Mouse (Mus musculus) intestine, postnatal 0 days (tissue): ENCODE results near the gene Meis1. TPM values are rescaled to one million over a fixed set of nuclear protein-coding genes. Genes with fewer than 3 reads are reported as not detected.

Experiments
- ATAC-seq: fragments of 200-750 bp; cut with Nextera tagmentation; 2 replicates; pipeline ENCODE4 v1.8.0; 2017; ENCODE audit warnings: mild to moderate bottlenecking, moderate TSS enrichment, moderate library complexity
- H3K27ac ChIP-seq: fragments of 300-500 bp; sonication (generic); 2 replicates; pipeline ENCODE4 v1.5.1; 2014; ENCODE audit warnings: mild to moderate bottlenecking, low read depth, low read length, moderate library complexity
- H3K27me3 ChIP-seq: fragments of 300-500 bp; sonication (generic); replicated peaks from 2 replicates; pipeline ENCODE4 v1.6.1; 2014; ENCODE audit warnings: low read length, mixed read lengths; ENCODE audit not compliant: control insufficient read depth, insufficient read depth
- H3K36me3 ChIP-seq: fragments of 300-500 bp; sonication (generic); 2 replicates; pipeline ENCODE4 v1.6.1; 2014; ENCODE audit warnings: mild to moderate bottlenecking, moderate library complexity; ENCODE audit not compliant: control insufficient read depth, insufficient read depth
- H3K4me1 ChIP-seq: fragments of 300-500 bp; sonication (generic); replicated peaks from 2 replicates; pipeline ENCODE4 v1.6.1; 2014; ENCODE audit warnings: antibody characterized with exemption, low read length, mixed read lengths; ENCODE audit not compliant: control insufficient read depth, insufficient read depth
- H3K4me2 ChIP-seq: fragments of 300-500 bp; sonication (generic); replicated peaks from 2 replicates; pipeline ENCODE4 v1.6.1; 2014; ENCODE audit warnings: low read depth, mild to moderate bottlenecking, moderate library complexity
- H3K4me3 ChIP-seq: fragments of 300-500 bp; sonication (generic); 2 replicates; pipeline ENCODE4 v1.5.1; 2014; ENCODE audit warnings: low read depth, low read length
- H3K9ac ChIP-seq: fragments of 300-500 bp; sonication (generic); 2 replicates; pipeline ENCODE4 v1.6.1; 2014; ENCODE audit warnings: mild to moderate bottlenecking, low read depth, low read length
- H3K9me3 ChIP-seq: fragments of 300-500 bp; sonication (generic); 2 replicates; pipeline ENCODE4 v1.6.1; 2016; ENCODE audit warnings: mixed run types; ENCODE audit not compliant: control insufficient read depth
- CTCF ChIP-seq: sonication (generic); IDR thresholded peaks from 2 replicates; pipeline ENCODE4 v1.5.1; 2016; ENCODE audit warnings: low read depth, mild to moderate bottlenecking, control low read depth, antibody characterized with exemption, moderate library complexity
- WGBS: fragments of 180-500 bp; shearing (Covaris S2); extraction: QIAGEN DNeasy Blood & Tissue Kit; methylation state at CpG from one replicate; pipeline ENCODE4 v1.1.7; 2014; 5-methylcytosine and 5-hydroxymethylcytosine counted together
- polyA plus RNA-seq: library from polyadenylated mRNA; unstranded; fragments of >200 nt; fragmentation: Nextera tagmentation; extraction: Ambion mirVana; gene quantifications from 2 replicates; pipeline ENCODE4 v1.2.1, GENCODE M21; 2015

The Meis1 gene
- polyA plus RNA-seq, 1 experiment from 2014 or later, result 22.9 TPM

DNA sequence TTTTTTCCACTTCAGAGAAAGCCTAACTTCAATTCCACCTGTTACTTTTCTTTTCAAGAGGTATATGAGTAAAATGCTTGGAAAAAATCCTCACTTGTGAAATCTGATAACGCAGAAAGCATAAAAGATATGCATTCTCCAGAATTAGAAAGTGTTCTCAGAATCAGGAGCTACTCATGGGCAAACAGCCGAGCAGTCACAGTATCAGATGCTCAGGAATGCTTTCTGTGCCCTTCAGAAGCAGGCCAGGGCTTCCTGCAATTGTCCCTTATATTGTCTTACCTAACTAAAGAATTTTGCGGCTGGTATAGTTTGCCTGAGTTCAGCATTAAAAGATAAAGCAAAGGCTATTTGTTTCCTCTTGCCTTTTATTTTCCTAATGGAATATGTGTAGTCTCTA lies 71.4 kb downstream of the Meis1 start:
- Histone ChIP-seq H3K27me3 (no peaks in the 10 kb centered on the region), H3K4me1 (0 out of 2 replicates have a peak, but pooled peaks cover 3% of the 10 kb centered on the region), H3K9ac (no peak overlapping the region), H3K4me2 (no peak overlapping the region), H3K36me3 (no peaks in the 10 kb centered on the region), H3K9me3 (no peaks in the 10 kb centered on the region), H3K4me3 (no peak overlapping the region), H3K27ac (no peak overlapping the region)
- no peak for TF ChIP-seq CTCF
- WGBS, result 65% methylated on average over 3 of the region's 3 CpGs
- ATAC-seq, result no peak

- no peaks in the 10 kb centered on the region for H3K9me3 ChIP-seq
- no peak overlapping the region for H3K27ac ChIP-seq
- 60% methylated on average over 3 of the region's 3 CpGs for WGBS
- TF ChIP-seq CTCF, result no peak
- no peaks in the 10 kb centered on the region for H3K27me3 ChIP-seq
- ATAC-seq, result no peak
- H3K36me3 ChIP-seq, result no peaks in the 10 kb centered on the region
- no peak overlapping the region for H3K9ac ChIP-seq
- H3K4me1 ChIP-seq, result 0 out of 2 replicates have a peak, but pooled peaks cover 3% of the 10 kb centered on the region
- H3K4me3 ChIP-seq, result no peak overlapping the region
- H3K4me2 ChIP-seq, result no peak overlapping the region
Measured at GRCm38 (mm10) chr11:18945778-18946177, 73.0 kb downstream of the Meis1 start.

GRCm38 (mm10) chr11:18944972-18945625 lies 73.7 kb downstream of the Meis1 start:
- TF ChIP-seq CTCF, result no peak
- Histone ChIP-seq H3K4me3 (no peak overlapping the region), H3K9me3 (no peaks in the 10 kb centered on the region), H3K27ac (no peak overlapping the region), H3K9ac (no peak overlapping the region), H3K36me3 (no peaks in the 10 kb centered on the region), H3K4me1 (0 out of 2 replicates have a peak, but pooled peaks cover 3% of the 10 kb centered on the region), H3K27me3 (no peaks in the 10 kb centered on the region), H3K4me2 (no peak overlapping the region)
- no peak for ATAC-seq
- 70% methylated on average over 14 of the region's 14 CpGs for WGBS

DNA sequence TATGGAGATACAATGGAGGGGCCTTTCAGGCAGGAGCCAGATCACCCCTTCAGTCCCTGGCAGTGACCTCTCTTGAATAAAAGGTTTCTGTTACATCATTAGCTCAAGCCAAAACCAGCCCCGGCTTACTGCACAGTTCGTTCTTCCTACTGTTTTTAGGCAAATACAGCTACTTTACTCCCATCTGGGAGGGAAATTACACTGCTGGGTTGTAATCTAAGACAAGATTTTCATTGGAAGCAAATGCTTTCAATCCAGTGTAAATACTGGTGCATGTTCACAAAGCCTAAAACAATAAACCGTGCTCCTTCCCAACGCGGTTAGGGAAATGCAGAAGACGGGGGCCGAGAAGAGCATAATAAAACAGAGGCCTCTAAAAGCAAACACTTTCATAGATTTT lies 74.6 kb downstream of the Meis1 start:
- Histone ChIP-seq H3K9ac (no peak overlapping the region), H3K36me3 (no peaks in the 10 kb centered on the region; the same call in 1 of the 2 replicates), H3K4me1 (0 out of 2 replicates have a peak, but pooled peaks cover 3% of the 10 kb centered on the region), H3K27me3 (no peaks in the 10 kb centered on the region), H3K9me3 (no peaks in the 10 kb centered on the region), H3K4me2 (no peak overlapping the region), H3K27ac (no peak overlapping the region), H3K4me3 (no peak overlapping the region)
- WGBS, result 56% methylated on average over 7 of the region's 7 CpGs
- TF ChIP-seq CTCF, result no peak
- no peak for ATAC-seq

DNA sequence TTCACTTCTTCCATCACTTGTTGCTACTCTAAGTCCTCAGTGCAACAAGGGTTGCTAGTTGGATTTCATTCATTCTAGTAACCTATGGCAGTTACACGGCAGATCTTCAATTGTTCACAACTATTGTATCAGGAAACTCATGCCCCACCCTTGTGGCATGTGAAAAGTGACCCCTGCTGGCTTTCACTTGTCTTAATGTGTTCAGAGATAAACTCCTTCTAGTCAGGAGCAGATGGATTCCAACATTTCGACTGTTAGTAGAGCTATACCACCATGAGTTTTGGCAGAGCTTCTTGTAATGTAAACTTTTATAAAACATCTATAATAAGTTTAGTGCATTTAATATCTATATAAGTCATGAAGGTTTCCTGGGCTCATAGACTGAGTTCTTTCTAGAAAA lies 75.8 kb downstream of the Meis1 start:
- H3K9me3 ChIP-seq, result no peaks in the 10 kb centered on the region
- no peaks in the 10 kb centered on the region for H3K27me3 ChIP-seq
- no peak overlapping the region for H3K4me2 ChIP-seq
- H3K27ac ChIP-seq, result no peak overlapping the region
- no peak for ATAC-seq
- H3K4me1 ChIP-seq, result no peaks in the 10 kb centered on the region
- no peaks in the 10 kb centered on the region; the same call in 1 of the 2 replicates for H3K36me3 ChIP-seq
- H3K4me3 ChIP-seq, result no peak overlapping the region
- WGBS, result 56% methylated on average over 2 of the region's 2 CpGs
- TF ChIP-seq CTCF, result no peak
- no peak overlapping the region for H3K9ac ChIP-seq

DNA sequence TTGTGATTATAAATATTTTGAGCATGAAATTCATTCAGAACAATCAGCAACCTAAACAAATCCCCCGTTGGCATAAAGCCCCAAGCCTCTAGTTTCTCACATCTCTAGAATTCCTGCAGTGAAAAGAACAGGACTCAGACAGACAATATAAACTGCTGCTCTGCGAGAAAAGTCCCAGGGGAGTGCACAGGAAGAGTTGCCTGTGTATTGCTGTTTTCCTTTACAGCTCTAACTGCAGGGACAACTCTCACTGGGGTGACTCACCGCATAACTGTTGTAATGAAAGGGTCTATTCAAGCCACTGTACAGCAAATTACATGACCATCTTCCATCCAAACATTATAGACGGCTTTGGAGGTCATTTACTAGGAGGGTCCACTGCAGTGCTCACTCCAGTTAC lies 77.9 kb downstream of the Meis1 start:
- Histone ChIP-seq H3K27me3 (no peaks in the 10 kb centered on the region), H3K4me1 (no peaks in the 10 kb centered on the region), H3K36me3 (no peaks in the 10 kb centered on the region; the same call in 1 of the 2 replicates), H3K27ac (no peak overlapping the region), H3K4me3 (no peak overlapping the region), H3K9ac (no peak overlapping the region), H3K4me2 (no peak overlapping the region), H3K9me3 (no peaks in the 10 kb centered on the region)
- no peak for TF ChIP-seq CTCF
- no peak for ATAC-seq
- WGBS, result 42% methylated on average over 4 of the region's 4 CpGs
